Mouse (Mus musculus): ENCODE measurements at regions not wholly inside any gene's neighbourhood (a gene's known extent, or its start where the extent isn't known, plus 50 kb on each side); places are given as distances from the start of the nearest gene placed in this dataset.

- H3K36me3 ChIP-seq (ENCODE audit: control insufficient read depth, insufficient read depth), result no peaks in the 10 kb centered on the region
- H3K4me3 ChIP-seq, result no peak overlapping the region
- H3K4me2 ChIP-seq (ENCODE audit: low read depth), result no peak overlapping the region
- no peak overlapping the region for H3ac ChIP-seq (ENCODE audit: control insufficient read depth, insufficient read length)
- TF ChIP-seq CEBPB (IDR thresholded peaks at IDR 0.05; ENCODE audit: insufficient read depth, poor library complexity, severe bottlenecking) (no peak), MYOG (IDR thresholded peaks at IDR 0.05; ENCODE audit: control insufficient read depth in 1 of 3, insufficient read depth in 1 of 3, insufficient read length in 2 of 3, low read depth in 2 of 3) (no peak), TCF3 (IDR thresholded peaks at IDR 0.05; ENCODE audit: insufficient read length, low read depth) (no peak), POLR2A (IDR thresholded peaks at IDR 0.05; ENCODE audit: insufficient read length, low read depth) (no peak), MYOD1 (IDR thresholded peaks at IDR 0.05; ENCODE audit: control insufficient read depth in 1 of 3, insufficient read length in 2 of 3, low read depth in 2 of 3) (no peak), TCF12 (IDR thresholded peaks at IDR 0.05; ENCODE audit: insufficient read depth, poor library complexity, severe bottlenecking) (no peak), USF1 (IDR thresholded peaks at IDR 0.05; ENCODE audit: low read depth) (no peak), E2F4 (IDR thresholded peaks at IDR 0.05; ENCODE audit: insufficient read depth) (no peak), MAX (IDR thresholded peaks at IDR 0.05; ENCODE audit: low read depth) (no peak), POLR2AphosphoS2 (IDR thresholded peaks at IDR 0.05; ENCODE audit: insufficient read length, low read depth) (no peak), REST (IDR thresholded peaks at IDR 0.05; ENCODE audit: insufficient read depth, insufficient read length) (no peak), SRF (IDR thresholded peaks at IDR 0.05; ENCODE audit: control insufficient read depth, insufficient read length, low read depth) (no peak)
- H3K27me3 ChIP-seq (ENCODE audit: control insufficient read depth, insufficient read depth, insufficient read length), result no peaks in the 10 kb centered on the region
- H3K79me2 ChIP-seq (ENCODE audit: control insufficient read depth, insufficient read depth), result no peaks in the 10 kb centered on the region
These were observed 84.5 kb upstream of the Map3k1 start for GRCm38 (mm10) chr13:111893221-111893713.

GRCm38 (mm10) chr13:111894804-111895478 is 86.1 kb upstream of the Map3k1 start:
- Histone ChIP-seq H3ac (ENCODE audit: control insufficient read depth, insufficient read length) (no peak overlapping the region), H3K4me3 (no peak overlapping the region), H3K36me3 (ENCODE audit: control insufficient read depth, insufficient read depth) (no peaks in the 10 kb centered on the region), H3K4me2 (ENCODE audit: low read depth) (no peak overlapping the region), H3K79me2 (ENCODE audit: control insufficient read depth, insufficient read depth) (no peaks in the 10 kb centered on the region), H3K27me3 (ENCODE audit: control insufficient read depth, insufficient read depth, insufficient read length) (no peaks in the 10 kb centered on the region)
- TF ChIP-seq POLR2A (IDR thresholded peaks at IDR 0.05; ENCODE audit: insufficient read length, low read depth) (no peak), SRF (IDR thresholded peaks at IDR 0.05; ENCODE audit: control insufficient read depth, insufficient read length, low read depth) (no peak), MYOD1 (IDR thresholded peaks at IDR 0.05; ENCODE audit: control insufficient read depth in 1 of 3, insufficient read length in 2 of 3, low read depth in 2 of 3) (no peak), MYOG (IDR thresholded peaks at IDR 0.05; ENCODE audit: control insufficient read depth in 1 of 3, insufficient read depth in 1 of 3, insufficient read length in 2 of 3, low read depth in 2 of 3) (no peak), MAX (IDR thresholded peaks at IDR 0.05; ENCODE audit: low read depth) (no peak), POLR2AphosphoS2 (IDR thresholded peaks at IDR 0.05; ENCODE audit: insufficient read length, low read depth) (no peak), CEBPB (IDR thresholded peaks at IDR 0.05; ENCODE audit: insufficient read depth, poor library complexity, severe bottlenecking) (no peak), TCF12 (IDR thresholded peaks at IDR 0.05; ENCODE audit: insufficient read depth, poor library complexity, severe bottlenecking) (no peak), REST (IDR thresholded peaks at IDR 0.05; ENCODE audit: insufficient read depth, insufficient read length) (no peak), TCF3 (IDR thresholded peaks at IDR 0.05; ENCODE audit: insufficient read length, low read depth) (no peak), E2F4 (IDR thresholded peaks at IDR 0.05; ENCODE audit: insufficient read depth) (no peak), USF1 (IDR thresholded peaks at IDR 0.05; ENCODE audit: low read depth) (no peak)

DNA sequence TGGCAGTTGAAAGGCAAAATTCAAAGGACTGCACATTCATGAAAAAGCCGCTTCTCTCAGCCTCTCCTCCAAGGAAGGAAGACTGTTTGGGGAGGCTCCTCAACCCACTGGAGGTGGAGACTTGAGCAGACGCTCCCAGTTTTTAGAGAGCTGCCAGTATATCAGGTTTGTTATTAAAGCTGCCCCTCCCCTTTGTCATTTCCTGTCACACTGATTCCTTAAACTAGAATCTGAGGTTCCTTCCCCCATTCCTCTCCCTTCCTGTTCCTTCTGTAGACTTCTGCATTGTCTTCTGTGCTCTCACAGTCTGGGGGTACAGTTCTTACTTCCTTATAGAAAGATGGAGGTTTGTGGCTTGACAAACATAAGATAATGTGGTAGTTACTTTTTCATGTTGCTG is 87.5 kb upstream of the Map3k1 start:
- no peaks in the 10 kb centered on the region for H3K27me3 ChIP-seq (ENCODE audit: control insufficient read depth, insufficient read depth, insufficient read length)
- H3K79me2 ChIP-seq (ENCODE audit: control insufficient read depth, insufficient read depth), result no peaks in the 10 kb centered on the region
- no peak overlapping the region for H3K4me2 ChIP-seq (ENCODE audit: low read depth)
- H3K4me3 ChIP-seq, result no peak overlapping the region
- TF ChIP-seq USF1 (IDR thresholded peaks at IDR 0.05; ENCODE audit: low read depth) (no peak), TCF3 (IDR thresholded peaks at IDR 0.05; ENCODE audit: insufficient read length, low read depth) (no peak), SRF (IDR thresholded peaks at IDR 0.05; ENCODE audit: control insufficient read depth, insufficient read length, low read depth) (no peak)
- H3ac ChIP-seq (ENCODE audit: control insufficient read depth, insufficient read length), result no peak overlapping the region
- H3K36me3 ChIP-seq (ENCODE audit: control insufficient read depth, insufficient read depth), result no peaks in the 10 kb centered on the region

GRCm38 (mm10) chr13:111903361-111903760 is 94.6 kb upstream of the Map3k1 start:
- Histone ChIP-seq H3K79me2 (ENCODE audit: control insufficient read depth, insufficient read depth) (no peaks in the 10 kb centered on the region), H3K4me2 (ENCODE audit: low read depth) (no peak overlapping the region), H3K36me3 (ENCODE audit: control insufficient read depth, insufficient read depth) (no peaks in the 10 kb centered on the region), H3ac (ENCODE audit: control insufficient read depth, insufficient read length) (no peak overlapping the region), H3K4me3 (no peak overlapping the region), H3K27me3 (ENCODE audit: control insufficient read depth, insufficient read depth, insufficient read length) (no peaks in the 10 kb centered on the region)
- TF ChIP-seq POLR2AphosphoS2 (IDR thresholded peaks at IDR 0.05; ENCODE audit: insufficient read length, low read depth) (no peak), CEBPB (IDR thresholded peaks at IDR 0.05; ENCODE audit: insufficient read depth, poor library complexity, severe bottlenecking) (no peak), MAX (IDR thresholded peaks at IDR 0.05; ENCODE audit: low read depth) (no peak), TCF12 (IDR thresholded peaks at IDR 0.05; ENCODE audit: insufficient read depth, poor library complexity, severe bottlenecking) (no peak), REST (IDR thresholded peaks at IDR 0.05; ENCODE audit: insufficient read depth, insufficient read length) (no peak), MYOG (IDR thresholded peaks at IDR 0.05; ENCODE audit: control insufficient read depth in 1 of 3, insufficient read depth in 1 of 3, insufficient read length in 2 of 3, low read depth in 2 of 3) (no peak), USF1 (IDR thresholded peaks at IDR 0.05; ENCODE audit: low read depth) (no peak), E2F4 (IDR thresholded peaks at IDR 0.05; ENCODE audit: insufficient read depth) (no peak), SRF (IDR thresholded peaks at IDR 0.05; ENCODE audit: control insufficient read depth, insufficient read length, low read depth) (no peak), MYOD1 (IDR thresholded peaks at IDR 0.05; ENCODE audit: control insufficient read depth in 1 of 3, insufficient read length in 2 of 3, low read depth in 2 of 3) (no peak), TCF3 (IDR thresholded peaks at IDR 0.05; ENCODE audit: insufficient read length, low read depth) (no peak), POLR2A (IDR thresholded peaks at IDR 0.05; ENCODE audit: insufficient read length, low read depth) (no peak)

All from myocyte (in vitro differentiated cells).